23 mouse cellular contexts compared by ENCODE assay signal in the genomic region with DNA sequence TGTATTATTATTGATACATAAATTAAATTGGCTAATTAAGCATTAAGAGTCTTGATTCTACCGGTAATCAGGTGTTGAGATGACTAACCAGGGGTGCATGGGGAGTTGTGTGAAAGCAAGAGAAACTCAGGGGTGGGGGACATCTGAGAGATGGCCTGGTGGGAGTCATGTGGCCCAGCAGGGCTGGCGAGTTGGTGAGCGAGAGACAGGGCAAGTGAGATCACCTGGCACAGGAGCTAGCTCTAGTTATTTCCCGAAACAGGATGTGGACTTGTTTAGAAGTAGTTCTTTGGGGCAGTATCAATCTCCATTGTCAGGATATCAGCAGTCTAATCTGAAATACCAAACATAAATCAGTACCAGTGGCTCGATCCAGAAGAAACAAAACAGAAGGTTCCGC. TPM values are rescaled to one million over a fixed set of nuclear protein-coding genes. Genes with fewer than 3 reads are reported as not detected.
DNase-seq lines count a peak whose midpoint lies in the region; ATAC-seq and TF ChIP-seq lines count a peak whose summit lies in the region.
"Had no signal": no experiment of that assay in that cellular context is flagged by ENCODE, and none has a peak within 500 bp of the region (broad histone marks: within the 10 kb centered on the region; RNA-seq: fewer than 3 reads in every experiment).

No protein-coding gene starts in this region.

- no peak overlapping the region for H3K27ac ChIP-seq in limb, embryonic 10.5 days
- H3K27ac ChIP-seq in stomach, postnatal 0 days (replicated peaks) = no peak overlapping the region
- H3K27ac ChIP-seq: embryonic facial prominence, embryonic 13.5 days; embryonic facial prominence, embryonic 15.5 days; forebrain, embryonic 10.5 days; forebrain, embryonic 12.5 days had no signal

- DNase-seq in heart, adult 11 months = peak; percentile 52
- no peak for DNase-seq in heart, adult 8-10 months (ENCODE audit: low spot score)
- DNase-seq in limb, embryonic 10.5 days (ENCODE audit: low spot score) = peak; percentile 3
- DNase-seq in stomach, postnatal 0 days (ENCODE audit: low spot score) = peak; percentile 4
- no peak for DNase-seq in right cerebral cortex, postnatal 25 days
- DNase-seq: adrenal gland, adult 8-10 months; adrenal gland, postnatal 14 days; adrenal gland, postnatal 36 days; B cell, adult 2 months; cerebellum, adult 2 months; cerebellum, adult 9-10 months; embryo, embryonic 11 days had no signal

- TF ChIP-seq CTCF in stomach, postnatal 0 days (IDR thresholded peaks at IDR 0.05; ENCODE audit: low read depth) = no peak

- no peak for ATAC-seq in stomach, postnatal 0 days (ENCODE audit: low FRiP score, low TSS enrichment)
- ATAC-seq: activated CD4-positive, CD25-positive, alpha-beta regulatory T cell, adult 4 months; CD4-positive, CD25-positive, alpha-beta regulatory T cell, adult 4 months; forebrain, embryonic 14.5 days; forebrain, embryonic 16.5 days; Patski had no signal

- H3K4me3 ChIP-seq in limb, embryonic 10.5 days = no peak overlapping the region
- no peak overlapping the region for H3K4me3 ChIP-seq in stomach, postnatal 0 days (ENCODE audit: low read depth, low read length)
- H3K4me3 ChIP-seq: embryonic facial prominence, embryonic 13.5 days; embryonic facial prominence, embryonic 15.5 days; erythroblast, embryonic 14.5 days; forebrain, embryonic 10.5 days; forebrain, embryonic 12.5 days had no signal

- H3K4me1 ChIP-seq in limb, embryonic 10.5 days = no peaks in the 10 kb centered on the region
- H3K4me1 ChIP-seq in stomach, postnatal 0 days (replicated peaks; ENCODE audit: control insufficient read depth, insufficient read depth) = no peaks in the 10 kb centered on the region
- H3K4me1 ChIP-seq: embryonic facial prominence, embryonic 13.5 days; embryonic facial prominence, embryonic 15.5 days; forebrain, embryonic 10.5 days; forebrain, embryonic 12.5 days had no signal

- H3K4me2 ChIP-seq in stomach, postnatal 0 days (replicated peaks; ENCODE audit: low read depth) = no peak overlapping the region
- H3K4me2 ChIP-seq: embryonic facial prominence, embryonic 13.5 days; embryonic facial prominence, embryonic 15.5 days; forebrain, embryonic 12.5 days had no signal

- no peak overlapping the region for H3K9ac ChIP-seq in stomach, postnatal 0 days (ENCODE audit: low read length)
- H3K9ac ChIP-seq: embryonic facial prominence, embryonic 13.5 days; embryonic facial prominence, embryonic 15.5 days; forebrain, embryonic 12.5 days had no signal

- 79% methylated on average over 6 of the region's 6 CpGs for WGBS in limb, embryonic 10.5 days
- whole genome bisulfite sequencing in stomach, postnatal 0 days = 66% methylated on average over 6 of the region's 6 CpGs

- no peaks in the 10 kb centered on the region for H3K9me3 ChIP-seq in limb, embryonic 10.5 days (replicated peaks)
- no peaks in the 10 kb centered on the region for H3K9me3 ChIP-seq in stomach, postnatal 0 days (ENCODE audit: control insufficient read depth, low read length)
- H3K9me3 ChIP-seq: embryonic facial prominence, embryonic 13.5 days; embryonic facial prominence, embryonic 15.5 days; forebrain, embryonic 10.5 days; forebrain, embryonic 12.5 days had no signal

- no peak for TF ChIP-seq EP300 in stomach, postnatal 0 days (optimal IDR thresholded peaks at IDR 0.05)

- no peaks in the 10 kb centered on the region for H3K27me3 ChIP-seq in limb, embryonic 10.5 days (ENCODE audit: low read depth, poor library complexity, severe bottlenecking)
- no peaks in the 10 kb centered on the region for H3K27me3 ChIP-seq in stomach, postnatal 0 days (ENCODE audit: control insufficient read depth, insufficient read depth, low read length)
- H3K27me3 ChIP-seq: embryonic facial prominence, embryonic 13.5 days; embryonic facial prominence, embryonic 15.5 days; forebrain, embryonic 12.5 days had no signal

- H3K36me3 ChIP-seq in limb, embryonic 10.5 days = no peaks in the 10 kb centered on the region
- H3K36me3 ChIP-seq in stomach, postnatal 0 days (ENCODE audit: control insufficient read depth, insufficient read depth, low read length) = no peaks in the 10 kb centered on the region
- H3K36me3 ChIP-seq: embryonic facial prominence, embryonic 13.5 days; embryonic facial prominence, embryonic 15.5 days; forebrain, embryonic 10.5 days; forebrain, embryonic 12.5 days; G1E had no signal

RNA-seq across cellular contexts. Expression of a gene that starts 35.3 kb away (rescaled TPM):
- total RNA-seq in heart, adult 8-10 months (2022) = 1 to 10 TPM in 3 of 4 experiments, under 1 TPM in 1; 0.98 to 1.7 (median 1.1) TPM
- 2.6 and 3.4 TPM in 2 replicates for polyA plus RNA-seq in limb, embryonic 10.5 days (2016; fragmentation: Nextera tagmentation; extraction: Ambion mirVana)
- 3.4 and 3.9 TPM in 2 replicates for polyA plus RNA-seq in stomach, postnatal 0 days (2015; fragmentation: Nextera tagmentation; extraction: Ambion mirVana)
- polyA plus RNA-seq: activated CD4-positive, CD25-positive, alpha-beta regulatory T cell, adult 4 months; CD4-positive, CD25-positive, alpha-beta regulatory T cell, adult 4 months had no signal

Comparison
In these comparisons a context has a peak if more than half of its experiments do, and no peak if none do; other contexts are left out.
1. DNase-seq: peak in heart, adult 11 months (single experiment), limb, embryonic 10.5 days (single experiment) and stomach, postnatal 0 days (single experiment); none in heart, adult 8-10 months (single experiment) and right cerebral cortex, postnatal 25 days (single experiment).